Mouse (Mus musculus) heart, embryonic 13.5 days (tissue): ENCODE results near the gene Btn1a1. TPM values are rescaled to one million over a fixed set of nuclear protein-coding genes. Genes with fewer than 3 reads are reported as not detected.

ENCODE experiments used
- ATAC-seq: fragments of 200-750 bp; cut with Nextera tagmentation; 2 replicates; pipeline ENCODE4 v1.8.0; 2017; ENCODE audit warnings: moderate TSS enrichment; ENCODE audit not compliant: insufficient number of reproducible peaks, low FRiP score, low TSS enrichment; ENCODE audit errors: extremely low read depth
- H3K27ac ChIP-seq: fragments of 300-500 bp; sonication (generic); replicated peaks from 2 replicates; pipeline ENCODE4 v1.5.1; 2015; ENCODE audit warnings: moderate library complexity, mild to moderate bottlenecking, inconsistent platforms
- H3K27me3 ChIP-seq: fragments of 300-500 bp; sonication (generic); replicated peaks from 2 replicates; pipeline ENCODE4 v1.6.1; 2015; ENCODE audit warnings: mild to moderate bottlenecking, inconsistent platforms
- H3K36me3 ChIP-seq: fragments of 300-500 bp; sonication (generic); 2 replicates; pipeline ENCODE4 v1.6.1; 2015; ENCODE audit warnings: mild to moderate bottlenecking, inconsistent platforms
- H3K4me1 ChIP-seq: fragments of 300-500 bp; sonication (generic); 2 replicates; pipeline ENCODE4 v1.6.1; 2015; ENCODE audit warnings: inconsistent platforms
- H3K4me2 ChIP-seq: fragments of 300-500 bp; sonication (generic); 2 replicates; pipeline ENCODE4 v1.6.1; 2015; ENCODE audit warnings: inconsistent platforms, mild to moderate bottlenecking, moderate library complexity
- H3K4me3 ChIP-seq: fragments of 300-500 bp; sonication (generic); 2 replicates; pipeline ENCODE4 v1.5.1; 2015; ENCODE audit warnings: moderate library complexity, mild to moderate bottlenecking, inconsistent platforms
- H3K9ac ChIP-seq: fragments of 300-500 bp; sonication (generic); 2 replicates; pipeline ENCODE4 v1.6.1; 2015; ENCODE audit warnings: inconsistent platforms, mild to moderate bottlenecking, moderate library complexity
- H3K9me3 ChIP-seq: fragments of 300-500 bp; sonication (generic); 2 replicates; pipeline ENCODE4 v1.6.1; 2016; ENCODE audit warnings: inconsistent platforms
- WGBS: fragments of 180-500 bp; shearing (Covaris S2); methylation state at CpG from one replicate; pipeline ENCODE4 v1.1.7; 2015; ENCODE audit warnings: mixed read lengths; 5-methylcytosine and 5-hydroxymethylcytosine counted together
- polyA plus RNA-seq: library from polyadenylated mRNA; unstranded; fragments of >200 nt; fragmentation: Nextera tagmentation; extraction: Ambion mirVana; gene quantifications from 2 replicates; pipeline ENCODE4 v1.2.1, GENCODE M21; 2015

The Btn1a1 gene
- polyA plus RNA-seq, 1 experiment from 2014 or later, result 1.1 TPM

- H3K4me3 ChIP-seq, result no peak overlapping the region
- no peak overlapping the region for H3K27ac ChIP-seq
- no peaks in the 10 kb centered on the region for H3K9me3 ChIP-seq
- H3K36me3 ChIP-seq, result peaks cover 3% of the 10 kb centered on the region; the same call in 1 of the 2 replicates
- H3K27me3 ChIP-seq, result no peaks in the 10 kb centered on the region
- peaks cover 32% of the 10 kb centered on the region for H3K4me1 ChIP-seq
- no peak for ATAC-seq
- 51% methylated on average over 16 of the region's 16 CpGs for WGBS
- no peak overlapping the region for H3K9ac ChIP-seq
- H3K4me2 ChIP-seq, result no peak overlapping the region
Measured at GRCm38 (mm10) chr13:23428166-23428993, 37.3 kb downstream of the Btn1a1 start.

DNA sequence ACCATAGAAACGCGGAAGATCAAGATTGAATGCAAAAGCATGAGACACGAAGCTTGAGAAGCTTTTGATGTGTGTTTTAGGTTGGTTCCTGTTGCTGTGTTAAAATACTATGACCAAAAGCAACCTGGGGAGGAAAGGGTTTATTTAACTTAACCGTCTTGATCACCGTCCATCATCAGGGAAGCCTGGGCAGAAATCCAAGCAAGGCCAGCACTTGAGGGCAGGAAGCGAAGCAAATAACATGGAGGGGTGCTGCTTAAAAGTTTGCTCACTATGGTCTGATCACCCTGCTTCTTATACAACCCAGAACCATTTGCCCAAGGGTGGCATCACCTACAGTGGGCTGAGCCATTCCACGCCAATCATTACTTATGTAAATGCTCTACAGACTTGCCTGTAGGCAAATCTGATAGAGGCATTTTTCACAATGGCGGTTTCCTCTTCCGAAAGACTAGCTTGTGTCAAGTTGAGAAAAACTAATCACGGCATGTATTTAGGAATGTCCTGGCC lies 38.2 kb downstream of the Btn1a1 start:
- no peak overlapping the region for H3K4me2 ChIP-seq
- H3K4me3 ChIP-seq, result no peak overlapping the region
- H3K27ac ChIP-seq, result no peak overlapping the region
- WGBS, result 53% methylated on average over 10 of the region's 10 CpGs
- peaks cover 40% of the 10 kb centered on the region for H3K4me1 ChIP-seq
- peaks cover 5% of the 10 kb centered on the region for H3K36me3 ChIP-seq
- H3K9ac ChIP-seq, result no peak overlapping the region
- H3K9me3 ChIP-seq, result no peaks in the 10 kb centered on the region
- no peaks in the 10 kb centered on the region for H3K27me3 ChIP-seq
- no peak for ATAC-seq

DNA sequence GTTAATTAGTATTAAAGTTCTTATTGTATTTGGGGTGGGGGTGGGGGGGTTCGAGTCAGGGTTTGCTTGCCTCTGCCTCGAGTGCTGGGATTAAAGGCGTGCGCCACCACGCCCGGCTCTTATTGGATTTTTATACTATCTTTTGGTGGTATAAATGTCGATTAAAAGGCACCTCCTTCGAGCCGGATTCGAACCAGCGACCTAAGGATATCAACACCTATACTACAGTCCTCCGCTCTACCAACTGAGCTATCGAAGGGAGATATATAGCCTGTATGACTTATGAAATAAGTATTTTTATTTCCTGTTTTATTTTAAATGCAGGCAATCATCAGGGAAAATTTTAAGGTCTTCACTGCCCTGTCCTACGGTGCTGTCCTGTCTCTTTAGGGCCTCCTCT lies 38.8 kb downstream of the Btn1a1 start:
- peaks cover 43% of the 10 kb centered on the region for H3K4me1 ChIP-seq
- H3K4me3 ChIP-seq, result no peak overlapping the region
- no peak overlapping the region for H3K4me2 ChIP-seq
- no peak for ATAC-seq
- no peak overlapping the region for H3K27ac ChIP-seq
- no peaks in the 10 kb centered on the region for H3K27me3 ChIP-seq
- H3K9me3 ChIP-seq, result no peaks in the 10 kb centered on the region
- WGBS, result 19% methylated on average over 14 of the region's 14 CpGs
- peaks cover 10% of the 10 kb centered on the region for H3K36me3 ChIP-seq
- no peak overlapping the region for H3K9ac ChIP-seq

GRCm38 (mm10) chr13:23426335-23426734 lies 39.4 kb downstream of the Btn1a1 start:
- ATAC-seq, result no peak
- Histone ChIP-seq H3K9ac (no peak overlapping the region), H3K9me3 (no peaks in the 10 kb centered on the region), H3K4me1 (peaks cover 43% of the 10 kb centered on the region), H3K27ac (no peak overlapping the region), H3K4me2 (0 out of 2 replicates have a peak overlapping the region, but pooled peaks have one; percentile 90), H3K36me3 (peaks cover 16% of the 10 kb centered on the region), H3K4me3 (no peak overlapping the region), H3K27me3 (no peaks in the 10 kb centered on the region)
- 18% methylated on average over 8 of the region's 8 CpGs for whole genome bisulfite sequencing

DNA sequence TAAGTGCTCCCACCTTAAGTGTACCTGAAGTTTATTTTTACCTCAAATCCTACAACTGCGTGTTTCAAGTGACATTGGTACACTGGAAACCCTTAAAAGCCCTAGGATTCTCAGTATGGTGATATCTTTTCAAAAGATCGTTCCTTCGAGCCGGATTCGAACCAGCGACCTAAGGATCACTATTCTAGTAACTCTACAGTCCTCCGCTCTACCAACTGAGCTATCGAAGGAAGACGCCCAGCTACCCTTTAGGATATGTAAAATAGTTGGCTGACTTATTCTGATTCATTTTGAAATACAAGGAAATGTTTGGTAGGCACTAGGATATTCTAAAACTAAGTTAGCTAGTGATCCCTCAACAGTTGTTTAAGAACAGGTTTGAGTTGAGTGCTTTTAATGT lies 40.2 kb downstream of the Btn1a1 start:
- WGBS, result 6% methylated on average over 9 of the region's 9 CpGs
- Histone ChIP-seq H3K27ac (no peak overlapping the region), H3K4me3 (peak overlapping the region; percentile 98), H3K4me1 (peaks cover 43% of the 10 kb centered on the region), H3K9me3 (no peaks in the 10 kb centered on the region), H3K36me3 (peaks cover 24% of the 10 kb centered on the region), H3K4me2 (peak overlapping the region; percentile 90), H3K9ac (no peak overlapping the region), H3K27me3 (no peaks in the 10 kb centered on the region)
- no peak for ATAC-seq

GRCm38 (mm10) chr13:23424494-23425325 lies 41.0 kb downstream of the Btn1a1 start:
- 2% methylated on average over 25 of the region's 25 CpGs for WGBS
- H3K4me1 ChIP-seq, result peaks cover 39% of the 10 kb centered on the region
- ATAC-seq, result peak; percentile 70

DNA sequence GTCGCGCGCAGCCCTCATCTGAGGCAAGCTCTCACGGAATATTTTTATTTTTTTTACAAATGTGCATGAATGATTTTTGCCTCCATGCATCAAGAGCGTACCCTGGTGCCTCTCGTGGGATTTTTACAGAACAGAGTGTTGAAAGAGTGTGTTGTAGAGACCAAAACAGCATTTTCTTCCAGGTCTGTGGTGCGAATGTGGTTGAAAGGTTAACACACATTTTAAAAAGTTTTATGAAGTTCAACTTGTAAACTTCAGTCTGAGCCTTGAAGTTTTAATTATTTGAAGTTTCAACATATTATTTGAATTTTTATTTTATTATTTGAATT lies 41.7 kb downstream of the Btn1a1 start:
- no peaks in the 10 kb centered on the region for H3K27me3 ChIP-seq
- H3K4me1 ChIP-seq, result peaks cover 32% of the 10 kb centered on the region
- H3K27ac ChIP-seq, result peak overlapping the region; percentile 83
- 0 out of 2 replicates have a peak, but pooled peaks have one; percentile 3 for ATAC-seq
- H3K36me3 ChIP-seq, result peaks cover 38% of the 10 kb centered on the region
- peak overlapping the region; percentile 90 for H3K4me2 ChIP-seq
- 0% methylated on average over 7 of the region's 7 CpGs for WGBS
- no peaks in the 10 kb centered on the region for H3K9me3 ChIP-seq
- H3K9ac ChIP-seq, result peak overlapping the region; percentile 95
- H3K4me3 ChIP-seq, result peak overlapping the region; percentile 98

More at GRCm38 (mm10) chr13:23424494-23425325, 41.0 kb downstream of the Btn1a1 start:
- peak overlapping the region; percentile 98 for H3K4me3 ChIP-seq
- H3K27me3 ChIP-seq, result no peaks in the 10 kb centered on the region
- peak overlapping the region; percentile 90 for H3K4me2 ChIP-seq
- H3K9ac ChIP-seq, result peak overlapping the region; percentile 71
- H3K36me3 ChIP-seq, result peaks cover 32% of the 10 kb centered on the region
- no peaks in the 10 kb centered on the region for H3K9me3 ChIP-seq
- H3K27ac ChIP-seq, result peak overlapping the region; percentile 50

- peak; percentile 81 for ATAC-seq
- Histone ChIP-seq H3K27ac (peak within 1 kb of the TSS; percentile 83), H3K4me2 (peak within 1 kb of the TSS; percentile 90), H3K27me3 (no peaks in the 10 kb centered on the region), H3K36me3 (peaks cover 44% of the 10 kb centered on the region), H3K9ac (peak within 1 kb of the TSS; percentile 95), H3K9me3 (no peaks in the 10 kb centered on the region), H3K4me3 (peak within 1 kb of the TSS; percentile 98), H3K4me1 (peaks cover 30% of the 10 kb centered on the region)
- WGBS, result under 1% methylated on average over 48 of the region's 48 CpGs
Measured at GRCm38 (mm10) chr13:23423286-23424051, 42.2 kb downstream of the Btn1a1 start, which contains the start of gene Abt1. Gene Abt1, minus strand, starts transcription at chr13:23423866.

- Histone ChIP-seq H3K36me3 (peaks cover 50% of the 10 kb centered on the region), H3K9me3 (no peaks in the 10 kb centered on the region), H3K4me1 (peaks cover 27% of the 10 kb centered on the region), H3K4me2 (peak overlapping the region; percentile 90), H3K27me3 (no peaks in the 10 kb centered on the region), H3K4me3 (peak overlapping the region; percentile 98; the same call in 1 of the 2 replicates), H3K27ac (no peak overlapping the region), H3K9ac (no peak overlapping the region)
- WGBS, result 92% methylated on average over 16 of the region's 16 CpGs
- ATAC-seq, result no peak
Measured at GRCm38 (mm10) chr13:23422351-23422750, 43.4 kb downstream of the Btn1a1 start.

GRCm38 (mm10) chr13:23412630-23413521 lies 52.8 kb downstream of the Btn1a1 start:
- H3K9ac ChIP-seq, result peak overlapping the region; percentile 71
- H3K27me3 ChIP-seq, result peaks cover 36% of the 10 kb centered on the region
- WGBS, result 2% methylated on average over 28 of the region's 28 CpGs
- H3K9me3 ChIP-seq, result no peaks in the 10 kb centered on the region
- H3K4me3 ChIP-seq, result peak overlapping the region; percentile 49
- ATAC-seq, result no peak
- H3K27ac ChIP-seq, result no peak overlapping the region
- H3K4me2 ChIP-seq, result peak overlapping the region; percentile 76
- H3K4me1 ChIP-seq, result peaks cover 17% of the 10 kb centered on the region
- H3K36me3 ChIP-seq, result peaks cover 4% of the 10 kb centered on the region; the same call in 1 of the 2 replicates
